Mouse (Mus musculus) olfactory bulb, adult 2 months (tissue): ENCODE measurements around the gene Dhrs1.

Source experiments
- CTCF ChIP-seq: fragments of 200-500 bp; IDR thresholded peaks from 2 replicates; pipeline ENCODE4 v1.5.1; 2012; ENCODE audit warnings: low read depth, mild to moderate bottlenecking, low read length, moderate library complexity; ENCODE audit not compliant: insufficient read depth
- POLR2A ChIP-seq: fragments of 200-500 bp; IDR thresholded peaks from 2 replicates; pipeline ENCODE4 v1.6.1; 2012; ENCODE audit warnings: mild to moderate bottlenecking, low read depth, low read length, moderate library complexity; ENCODE audit not compliant: insufficient read depth

DNA sequence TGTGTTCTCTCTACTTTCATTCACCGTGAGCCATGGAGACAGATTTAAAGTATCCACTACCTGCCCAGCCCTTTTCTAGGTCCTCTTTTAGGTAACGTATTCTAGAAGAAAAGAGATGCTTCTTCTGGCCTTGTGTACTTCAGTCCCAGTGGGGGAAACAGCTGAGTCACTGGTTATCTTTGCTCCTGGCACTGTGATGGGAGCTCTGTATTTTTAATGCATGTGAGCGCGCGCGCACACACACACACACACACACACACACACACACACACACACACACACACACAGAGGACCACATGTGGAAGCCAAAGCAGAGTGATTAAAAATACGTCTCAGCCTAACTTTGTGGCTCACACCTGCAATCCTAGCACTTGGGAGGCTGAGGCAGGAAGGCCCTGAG is 22.1 kb downstream of the Dhrs1 start:
- no peak for TF ChIP-seq CTCF
- TF ChIP-seq POLR2A: no peak
